Mouse (Mus musculus) E14TG2a.4 (cell line): ENCODE results near the gene Creb3l1.

Experiments
- CTCF ChIP-seq: conservative IDR thresholded peaks from 2 replicates; pipeline ENCODE4 v1.5.1; 2014; ENCODE audit warnings: low read length
- NANOG ChIP-seq: IDR thresholded peaks from 2 replicates; pipeline ENCODE4 v1.6.1; 2014; ENCODE audit warnings: borderline replicate concordance, low read length, mixed read lengths
- POU5F1 ChIP-seq: IDR thresholded peaks from 2 replicates; pipeline ENCODE4 v1.6.1; 2014; ENCODE audit warnings: low read length, borderline replicate concordance

- TF ChIP-seq CTCF (no peak), POU5F1 (no peak), NANOG (no peak)
Observed at GRCm38 (mm10) chr2:92027811-92028590, 3.7 kb upstream of the Creb3l1 start.
